Mouse (Mus musculus) cortical plate, adult 2 months (tissue): Measurements from ENCODE around the gene Mrpl38. TPM values are rescaled to one million over a fixed set of nuclear protein-coding genes. Genes with fewer than 3 reads are reported as not detected.

Experiments
- H3K27ac ChIP-seq: fragments of 200-500 bp; 2 replicates; pipeline ENCODE4 v1.5.1; 2012; ENCODE audit warnings: low read length, control low read depth, inconsistent platforms; ENCODE audit not compliant: insufficient read depth
- H3K4me1 ChIP-seq: fragments of 200-500 bp; 2 replicates; pipeline ENCODE4 v1.6.1; 2011; ENCODE audit warnings: low read length; ENCODE audit not compliant: control insufficient read depth, insufficient read depth
- H3K4me3 ChIP-seq: fragments of 200-500 bp; 2 replicates; pipeline ENCODE4 v1.5.1; 2011; ENCODE audit warnings: mild to moderate bottlenecking, low read length, control low read depth; ENCODE audit not compliant: insufficient read depth
- CTCF ChIP-seq: fragments of 200-500 bp; IDR thresholded peaks from 2 replicates; pipeline ENCODE4 v1.5.1; 2011; ENCODE audit warnings: mild to moderate bottlenecking, control low read depth, low read length; ENCODE audit not compliant: insufficient read depth; ENCODE audit errors: extremely low read depth
- POLR2A ChIP-seq: fragments of 200-500 bp; IDR thresholded peaks from 2 replicates; pipeline ENCODE4 v1.6.1; 2011; ENCODE audit warnings: mild to moderate bottlenecking, low read length, control low read depth; ENCODE audit not compliant: insufficient read depth; ENCODE audit errors: extremely low read depth
- polyA plus RNA-seq: library from polyadenylated mRNA; depleted of rRNA; stranded (reverse); fragments of >200 nt; gene quantifications from 2 replicates; pipeline ENCODE4 v1.2.3, GENCODE M21; 2012

Gene Mrpl38
- polyA plus RNA-seq, 1 experiment: 34.6 TPM

- no peak overlapping the region for H3K4me3 ChIP-seq
- no peak overlapping the region for H3K27ac ChIP-seq
- TF ChIP-seq CTCF (no peak), POLR2A (no peak)
Observed at GRCm38 (mm10) chr11:116170003-116170800, 31.5 kb upstream of the Mrpl38 start.

GRCm38 (mm10) chr11:116169214-116169613 is 30.5 kb upstream of the Mrpl38 start:
- Histone ChIP-seq H3K4me1 (no peaks in the 10 kb centered on the region; the same call in 1 of the 2 replicates), H3K27ac (no peak overlapping the region), H3K4me3 (no peak overlapping the region)
- TF ChIP-seq CTCF (no peak), POLR2A (no peak)

More at GRCm38 (mm10) chr11:116170003-116170800, 31.5 kb upstream of the Mrpl38 start:
- H3K4me1 ChIP-seq: no peaks in the 10 kb centered on the region; the same call in 1 of the 2 replicates

GRCm38 (mm10) chr11:116167884-116168439 is 29.3 kb upstream of the Mrpl38 start, which contains the start of gene Fbf1:
TSS of gene Fbf1 (minus strand) at chr11:116168166.
- H3K4me3 ChIP-seq: peak within 1 kb of the TSS; percentile 51
- H3K27ac ChIP-seq: 0 out of 2 replicates have a peak within 1 kb of the TSS, but pooled peaks have one; percentile 16
- TF ChIP-seq CTCF: no peak
- peak; percentile 92 for TF ChIP-seq POLR2A
- H3K4me1 ChIP-seq: no peaks in the 10 kb centered on the region; the same call in 1 of the 2 replicates

DNA sequence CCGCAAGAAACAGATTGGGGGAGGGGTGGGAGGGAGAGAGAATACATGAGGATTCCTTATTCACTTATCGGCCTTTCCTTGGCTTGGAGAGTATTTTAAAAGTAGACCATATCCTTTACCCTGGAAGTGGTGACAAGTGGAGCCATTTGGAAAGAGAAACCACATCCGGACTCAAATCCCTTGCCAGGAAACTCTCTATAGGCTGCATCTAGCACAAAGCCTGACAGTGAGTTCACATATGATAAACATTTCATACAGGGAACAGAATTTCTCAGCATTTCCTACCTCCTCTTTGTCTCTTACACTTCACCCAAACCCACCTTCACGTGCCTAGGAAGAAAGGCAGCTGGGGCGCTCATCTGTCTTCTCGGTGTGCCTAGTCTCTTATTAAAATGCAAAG is 28.6 kb upstream of the Mrpl38 start:
- TF ChIP-seq CTCF (no peak), POLR2A (no peak)
- Histone ChIP-seq H3K4me1 (peaks cover 1% of the 10 kb centered on the region), H3K27ac (no peak overlapping the region), H3K4me3 (peak overlapping the region; percentile 51)

GRCm38 (mm10) chr11:116163002-116163401 is 24.3 kb upstream of the Mrpl38 start:
- peaks cover 2% of the 10 kb centered on the region for H3K4me1 ChIP-seq

GRCm38 (mm10) chr11:116162146-116162545 is 23.5 kb upstream of the Mrpl38 start:
- Histone ChIP-seq H3K4me1 (peaks cover 2% of the 10 kb centered on the region), H3K4me3 (no peak overlapping the region), H3K27ac (no peak overlapping the region)
- peak; percentile 69; the same call in 1 of the 2 replicates for TF ChIP-seq POLR2A
- no peak for TF ChIP-seq CTCF

More at GRCm38 (mm10) chr11:116163002-116163401, 24.3 kb upstream of the Mrpl38 start:
- Histone ChIP-seq H3K27ac (no peak overlapping the region), H3K4me3 (no peak overlapping the region)
- TF ChIP-seq CTCF (no peak), POLR2A (no peak)

- H3K4me1 ChIP-seq: peaks cover 2% of the 10 kb centered on the region; the same call in 1 of the 2 replicates
- no peak overlapping the region for H3K4me3 ChIP-seq
- TF ChIP-seq POLR2A: no peak
- no peak for TF ChIP-seq CTCF
- no peak overlapping the region for H3K27ac ChIP-seq
Observed at GRCm38 (mm10) chr11:116161312-116161711, 22.6 kb upstream of the Mrpl38 start.

DNA sequence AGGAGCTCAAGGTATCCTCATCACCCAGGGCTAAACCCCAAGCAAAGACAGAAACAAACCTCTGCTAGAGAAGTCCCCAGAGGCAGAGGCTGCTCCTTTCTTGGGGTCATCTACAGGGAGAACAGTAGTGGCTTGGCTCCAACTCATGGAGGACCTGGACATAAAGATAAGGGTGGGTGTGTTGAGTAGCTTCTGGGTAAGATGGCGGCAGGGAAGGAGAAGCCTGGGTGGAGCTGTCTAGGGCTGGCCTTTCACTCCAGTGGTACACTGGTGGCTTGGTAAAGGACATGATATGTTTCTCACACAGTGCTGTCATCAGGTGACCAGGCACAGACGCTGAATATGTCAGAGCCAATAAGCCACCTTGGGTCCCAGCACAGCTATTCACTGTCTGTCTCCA is 12.3 kb upstream of the Mrpl38 start:
- Histone ChIP-seq H3K4me3 (no peak overlapping the region), H3K27ac (no peak overlapping the region), H3K4me1 (peaks cover 3% of the 10 kb centered on the region)
- TF ChIP-seq POLR2A: no peak
- no peak for TF ChIP-seq CTCF

DNA sequence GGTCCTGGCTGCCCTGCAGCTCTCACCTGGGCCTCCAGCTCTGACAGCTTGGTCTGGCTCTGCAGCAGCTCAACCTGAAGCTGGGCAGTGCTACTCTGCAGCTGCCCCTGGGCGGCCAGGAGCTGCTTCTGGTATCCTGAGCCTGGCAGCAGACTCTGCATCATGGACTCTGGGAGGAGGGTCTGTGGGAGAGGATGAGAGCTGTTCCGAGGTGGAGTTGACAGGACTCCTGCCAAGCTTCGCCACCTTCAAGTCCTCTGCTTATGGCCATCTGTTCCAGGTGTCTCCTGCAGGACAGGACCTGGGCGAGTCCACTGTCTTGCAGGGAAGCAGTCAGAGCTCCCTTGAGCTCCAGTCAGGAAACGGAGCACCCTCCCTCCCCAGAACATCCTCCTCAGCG is 10.7 kb upstream of the Mrpl38 start:
- no peak for TF ChIP-seq POLR2A
- TF ChIP-seq CTCF: no peak
- peaks cover 6% of the 10 kb centered on the region for H3K4me1 ChIP-seq
- H3K4me3 ChIP-seq: no peak overlapping the region
- H3K27ac ChIP-seq: no peak overlapping the region

- peak; percentile 14; the same call in 1 of the 2 replicates for TF ChIP-seq POLR2A
- TF ChIP-seq CTCF: no peak
- Histone ChIP-seq H3K4me1 (peaks cover 6% of the 10 kb centered on the region), H3K27ac (0 out of 2 replicates have a peak overlapping the region, but pooled peaks have one; percentile 24), H3K4me3 (no peak overlapping the region)
Observed at GRCm38 (mm10) chr11:116148761-116149221, 10.1 kb upstream of the Mrpl38 start.
